Mouse (Mus musculus) ES-CJ7 (cell line): Measurements from ENCODE around the gene Dph2.

ENCODE experiments used
- DNase-seq: peaks from one replicate; pipeline ENCODE4 v3.0.0; 2011; ENCODE audit warnings: low read depth, low spot score

Dph2 gene

DNA sequence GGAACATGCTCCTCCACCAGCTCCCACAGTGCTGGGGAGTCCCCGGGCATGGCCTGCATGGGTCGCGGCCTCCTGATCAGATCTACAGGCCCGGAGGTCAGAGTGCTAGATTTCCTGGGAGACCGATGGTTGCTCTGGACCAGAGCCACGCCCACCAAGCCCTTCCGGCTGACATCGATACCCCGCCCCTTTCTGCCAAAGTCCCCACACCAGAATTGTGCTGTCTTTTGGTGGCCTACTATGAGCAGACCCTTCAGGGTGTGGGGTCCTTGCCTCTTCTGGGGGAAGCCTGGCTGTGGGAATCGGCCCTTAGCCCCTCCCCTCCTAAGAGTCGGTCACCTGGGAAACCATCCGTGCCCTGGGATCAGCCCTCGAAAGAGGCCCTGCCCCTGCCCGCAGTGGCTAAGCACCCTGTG lies 19.4 kb downstream of the Dph2 start, which contains the start of gene Ccdc24:
Gene Ccdc24 (minus strand): TSS at position 87 of the 416 bp plus-strand sequence.
- DNase-seq, result peak; percentile 40

GRCm38 (mm10) chr4:117871787-117872186 lies 20.0 kb downstream of the Dph2 start:
- no peak for DNase-seq

GRCm38 (mm10) chr4:117870437-117870836 lies 21.4 kb downstream of the Dph2 start:
- DNase-seq, result no peak

DNA sequence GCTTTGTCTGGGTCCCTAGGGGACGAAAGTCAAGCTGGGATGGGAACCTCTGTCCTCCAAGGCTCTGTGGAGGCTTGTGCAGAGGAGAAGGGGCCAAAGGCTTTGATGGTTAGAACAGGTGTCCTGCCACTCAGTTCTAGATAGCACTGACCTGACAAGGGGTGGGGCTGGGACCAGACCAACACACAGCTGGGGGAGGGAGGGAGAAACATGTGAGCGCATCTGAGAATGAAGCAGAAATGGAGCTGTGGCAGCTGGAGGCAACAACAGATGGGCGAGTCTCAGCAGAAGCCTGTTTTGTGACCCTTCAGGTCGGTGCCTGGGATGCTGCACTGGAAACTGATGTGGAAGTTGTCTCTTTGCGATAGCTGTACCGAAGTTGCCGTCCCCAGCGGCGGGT lies 22.5 kb downstream of the Dph2 start:
- DNase-seq, result no peak

- DNase-seq, result peak; percentile 53
Measured at GRCm38 (mm10) chr4:117867823-117868222, 24.0 kb downstream of the Dph2 start.

GRCm38 (mm10) chr4:117867000-117867399 lies 24.8 kb downstream of the Dph2 start:
- DNase-seq, result no peak

GRCm38 (mm10) chr4:117866083-117866482 lies 25.7 kb downstream of the Dph2 start:
- DNase-seq, result no peak

DNA sequence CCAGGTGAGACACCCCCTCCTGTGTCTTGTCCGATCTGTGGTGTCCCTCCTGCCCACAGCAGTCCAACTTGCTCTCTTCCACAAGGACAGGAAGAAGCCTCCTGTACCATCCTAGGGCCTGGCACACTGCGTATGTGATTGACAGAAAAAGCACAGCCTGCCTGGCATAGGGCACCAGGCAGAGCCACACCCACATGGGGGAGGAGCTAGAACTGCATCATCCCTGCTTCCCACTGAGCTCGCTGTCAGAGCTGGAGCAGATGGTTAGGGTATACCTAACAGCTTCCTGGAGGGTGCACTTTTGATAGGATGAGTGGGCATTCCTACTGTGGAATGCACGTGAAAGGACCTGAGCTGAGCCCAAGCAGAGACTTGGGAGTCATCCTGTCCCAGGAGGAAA lies 29.0 kb downstream of the Dph2 start:
- DNase-seq, result no peak

DNA sequence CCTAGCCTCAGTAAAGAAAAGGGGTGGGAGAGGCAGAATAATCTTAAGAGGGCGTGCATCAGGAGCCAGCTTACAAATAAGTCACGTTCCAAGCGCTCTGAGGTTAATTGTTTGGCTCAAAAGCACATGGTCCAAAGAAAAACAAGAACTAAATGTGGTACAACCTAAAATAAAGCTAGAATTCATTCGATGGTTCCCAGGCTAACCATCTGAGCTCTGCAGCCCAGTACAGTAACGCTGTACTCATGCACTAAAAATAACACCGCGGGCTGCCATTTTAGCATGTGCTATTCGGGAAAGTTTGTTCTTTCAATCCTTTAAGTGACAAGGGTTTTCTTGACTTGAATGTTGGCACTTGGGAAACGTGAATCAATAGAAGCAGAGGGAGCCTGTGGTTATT lies 31.3 kb downstream of the Dph2 start:
- no peak for DNase-seq

DNA sequence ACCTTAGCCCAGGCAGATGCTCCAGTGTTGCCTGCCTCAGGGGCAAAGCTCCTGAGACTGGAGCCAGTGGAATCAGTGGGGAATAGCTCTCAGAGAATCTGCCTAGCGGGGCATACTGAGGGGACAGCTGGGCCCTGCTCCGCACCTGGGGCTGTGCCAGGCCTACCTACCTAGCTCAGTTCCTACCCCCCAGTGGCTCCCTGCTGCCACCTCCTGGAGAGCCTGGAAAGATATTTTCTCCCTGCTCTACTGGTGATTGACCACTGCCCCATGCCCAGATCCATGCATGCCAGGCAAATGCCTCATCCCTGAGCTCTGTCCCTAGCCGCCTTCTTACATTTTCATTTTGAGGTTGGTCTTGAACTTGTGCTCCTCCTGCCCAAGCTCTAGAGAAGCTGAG lies 33.0 kb downstream of the Dph2 start:
- DNase-seq, result no peak

DNA sequence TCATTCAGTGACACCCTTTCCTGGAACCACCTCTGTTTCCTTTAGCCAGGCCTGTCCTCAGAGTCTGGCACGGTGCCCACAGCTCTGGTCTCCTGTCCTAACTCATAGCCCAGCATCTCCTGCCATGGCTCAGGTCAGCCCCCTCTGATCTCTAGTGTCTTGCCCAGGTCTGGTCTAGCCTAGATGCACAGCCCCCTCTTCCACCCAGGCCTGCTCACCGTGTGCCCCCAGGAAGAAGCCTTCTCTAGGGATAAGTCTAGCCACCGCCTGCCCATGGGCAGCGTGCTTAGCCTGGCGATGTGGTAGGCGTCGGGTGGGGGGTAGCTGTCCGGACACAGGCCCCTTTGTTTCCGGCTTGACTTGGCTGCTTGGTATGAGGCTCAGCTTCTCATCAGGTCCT lies 36.7 kb downstream of the Dph2 start:
- DNase-seq, result no peak

- DNase-seq, result no peak
Measured at GRCm38 (mm10) chr4:117852152-117852868, 39.5 kb downstream of the Dph2 start.

DNA sequence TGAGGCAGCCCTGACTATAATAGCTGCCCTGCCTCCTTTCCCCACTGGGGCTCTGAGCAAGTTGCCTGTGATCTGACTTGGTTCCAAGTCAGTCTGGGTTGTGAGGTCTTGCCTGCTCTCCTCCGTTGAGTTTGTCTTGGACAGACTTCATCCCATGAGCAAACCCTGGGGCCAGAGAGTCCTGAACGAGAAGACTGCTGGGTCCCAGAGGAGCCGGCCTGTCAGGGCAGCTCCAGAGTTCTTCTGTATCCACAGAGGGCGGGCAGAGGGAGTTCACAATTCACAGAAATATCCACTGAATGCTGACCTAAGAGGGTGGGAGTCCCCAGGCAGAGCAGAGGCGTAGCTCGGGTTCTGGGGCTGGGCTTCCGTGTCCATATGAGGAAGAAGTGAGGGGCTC lies 41.0 kb downstream of the Dph2 start:
- DNase-seq, result no peak

DNA sequence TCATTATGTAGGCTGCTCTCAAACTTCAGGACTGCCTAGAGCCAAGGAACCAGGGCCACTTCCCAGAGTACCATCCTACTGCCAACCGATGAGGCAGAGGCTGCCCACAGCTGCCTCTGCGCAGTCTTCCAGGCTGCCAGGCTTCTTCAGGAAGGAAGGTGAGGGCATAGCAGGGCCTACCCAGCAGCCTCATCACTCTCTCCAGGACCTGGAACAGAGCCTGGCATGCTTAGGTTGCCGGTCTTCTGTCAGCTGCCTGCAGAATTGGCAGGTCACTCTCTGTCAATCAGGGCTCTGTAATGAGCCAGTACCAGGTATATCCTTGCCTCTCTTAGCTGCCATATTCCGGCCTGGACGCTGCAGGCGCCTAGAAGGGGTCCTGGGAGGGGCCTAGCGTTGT lies 41.7 kb downstream of the Dph2 start:
- no peak for DNase-seq

DNA sequence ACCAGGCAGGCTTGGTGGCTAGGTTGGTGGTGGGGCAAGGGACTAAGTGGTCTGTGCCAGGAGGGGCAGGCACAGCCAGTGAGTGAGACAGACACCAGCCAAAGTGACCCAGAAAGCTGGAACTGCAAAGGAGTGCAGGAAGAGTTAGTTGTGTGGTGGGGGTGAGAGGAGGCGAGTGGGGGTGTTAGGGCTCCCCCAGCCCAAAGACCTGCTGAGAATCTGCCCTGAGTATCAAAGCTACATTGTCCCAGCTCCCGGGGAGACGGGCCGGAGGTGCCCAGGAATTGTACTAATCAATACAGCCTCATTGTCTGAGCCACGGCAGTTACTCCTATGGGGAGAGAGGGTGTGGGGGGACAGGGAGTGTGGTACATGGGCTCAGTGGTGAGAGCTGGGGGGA lies 42.3 kb downstream of the Dph2 start:
- DNase-seq, result no peak

- DNase-seq, result no peak
Measured at GRCm38 (mm10) chr4:117849063-117849462, 42.8 kb downstream of the Dph2 start.

DNA sequence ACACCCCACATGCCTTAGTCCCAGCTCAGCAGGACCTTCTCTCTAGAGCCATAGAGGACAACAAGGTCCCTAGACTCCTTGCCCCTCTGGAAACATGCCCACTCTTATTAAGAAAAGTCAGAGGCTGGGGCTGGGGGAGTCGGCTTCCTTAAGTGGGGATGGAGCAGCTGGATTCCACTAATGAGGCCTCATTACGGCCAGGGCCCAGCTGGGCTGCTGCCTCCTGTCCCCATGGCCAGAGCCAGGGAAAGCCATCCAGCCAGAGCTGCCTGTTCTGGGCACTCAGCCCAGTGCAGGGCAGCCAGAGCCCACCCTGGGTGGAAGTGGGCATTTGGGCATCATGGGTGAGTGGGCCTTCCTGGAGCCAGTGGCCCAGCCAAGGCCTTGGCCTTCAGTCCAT lies 44.8 kb downstream of the Dph2 start:
- DNase-seq, result no peak

GRCm38 (mm10) chr4:117846261-117846660 lies 45.6 kb downstream of the Dph2 start:
- DNase-seq, result no peak

DNA sequence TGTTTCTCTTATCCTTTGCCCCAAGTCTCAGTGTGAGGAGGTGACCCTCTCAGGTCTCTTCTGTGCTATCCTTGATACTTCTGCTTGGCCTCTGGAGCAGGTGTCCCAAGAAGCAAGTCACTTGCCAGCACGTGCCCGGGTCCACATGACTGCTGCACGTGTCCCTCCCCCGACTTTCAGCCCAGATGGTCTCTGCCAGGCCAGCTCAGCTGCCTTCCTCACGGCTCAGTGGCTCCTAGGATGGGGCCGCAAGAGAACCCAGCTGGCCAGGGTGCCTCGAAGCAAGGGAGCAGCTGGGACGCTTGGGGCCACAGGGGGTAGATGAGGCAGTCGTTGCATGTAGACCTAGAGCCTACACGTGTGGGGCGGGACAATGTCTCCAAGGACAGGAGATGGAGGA lies 46.5 kb downstream of the Dph2 start:
- DNase-seq, result no peak

DNA sequence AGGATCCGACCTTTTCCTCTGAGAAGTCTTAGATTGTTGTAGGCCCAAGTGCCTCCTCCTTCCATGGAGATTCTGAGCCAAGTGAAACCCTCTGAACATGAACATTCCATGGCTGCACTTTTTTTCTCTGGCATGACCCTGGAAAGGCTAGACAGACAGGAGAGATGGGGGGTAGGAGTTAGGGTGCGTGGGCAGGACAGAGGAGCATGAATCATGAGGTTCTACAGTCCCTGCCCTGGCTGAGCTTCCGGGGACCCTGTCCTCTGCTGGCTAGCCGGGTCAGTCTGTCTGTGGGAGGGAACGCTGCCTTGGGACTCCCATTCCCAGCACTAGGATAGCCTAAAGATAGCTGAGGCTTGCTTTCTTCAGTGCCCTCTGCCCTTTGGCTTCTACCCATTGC lies 47.4 kb downstream of the Dph2 start:
- no peak for DNase-seq

DNA sequence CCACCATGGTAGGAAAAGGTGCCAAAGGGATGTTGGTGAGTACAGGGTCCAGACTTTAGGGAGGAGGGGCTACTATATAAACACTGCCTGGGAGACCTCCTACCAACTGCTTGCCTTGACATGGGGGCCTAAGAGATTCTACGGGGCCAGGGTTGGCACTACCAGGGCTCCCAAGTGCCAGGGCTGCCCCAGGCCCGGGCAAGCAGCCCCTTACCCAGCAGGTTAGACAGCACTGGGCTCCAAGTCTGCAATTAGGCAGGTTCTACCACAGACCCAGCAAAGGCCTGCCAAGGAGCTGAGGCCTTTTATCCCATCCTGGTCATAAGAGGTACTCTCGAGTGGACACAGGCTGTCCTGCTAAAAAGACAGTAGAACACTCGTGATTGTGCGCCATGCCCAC lies 48.7 kb downstream of the Dph2 start:
- DNase-seq, result no peak

- no peak for DNase-seq
Measured at GRCm38 (mm10) chr4:117841566-117841965, 50.3 kb downstream of the Dph2 start.

DNA sequence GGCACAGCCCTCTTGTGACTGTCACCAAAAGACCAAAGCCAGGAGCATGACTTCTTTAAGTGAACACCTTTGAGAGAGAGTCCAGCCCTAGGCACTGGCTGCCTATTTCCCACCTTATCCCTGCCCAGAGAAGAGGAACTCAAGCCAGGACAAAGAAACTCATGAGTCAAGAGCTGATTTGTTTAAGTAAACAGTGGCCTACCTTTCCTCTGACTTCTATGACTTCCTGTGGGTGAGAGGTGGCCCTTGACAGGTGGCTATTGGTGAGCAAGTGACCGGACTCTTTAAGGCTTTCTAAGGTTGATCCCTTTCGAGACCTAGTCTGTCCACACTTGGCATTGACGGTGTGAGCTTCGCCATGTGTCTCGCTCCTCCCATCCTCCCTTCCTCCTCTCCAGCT lies 51.0 kb downstream of the Dph2 start:
- DNase-seq, result no peak

GRCm38 (mm10) chr4:117839366-117839765 lies 52.5 kb downstream of the Dph2 start:
- no peak for DNase-seq
